Mouse (Mus musculus) megakaryocyte-erythroid progenitor cell, adult 5-6 weeks (primary cell): ENCODE measurements around the gene Galk1. TPM values are rescaled to one million over a fixed set of nuclear protein-coding genes. Genes with fewer than 3 reads are reported as not detected.
"Not testable (repeated sequence)": the region's sequence is repeated elsewhere in the genome, so short reads cannot be mapped to it uniquely, and the experiment has no call there.

Source experiments
- ATAC-seq: replicated peaks from 2 replicates; pipeline ENCODE4 v1.8.0; 2016; ENCODE audit warnings: mild to moderate bottlenecking, inconsistent platforms; ENCODE audit not compliant: severe bottlenecking, poor library complexity, low FRiP score, low TSS enrichment
- total RNA-seq, 2 experiments: library from RNA; stranded (forward) in 1 of 2; stranded (reverse) in 1 of 2; fragments of 200-1000, 215-1000 nt in 1 of 2; fragments of >200 nt in 1 of 2; fragmentation: Nextera tagmentation in 1 of 2; gene quantifications; 2 replicates each; pipeline ENCODE4 v1.2.3; 2014 to 2017

The Galk1 gene
- total RNA-seq, 2 experiments from 2014 or later = 29.7 to 31.7 TPM

GRCm38 (mm10) chr11:116034584-116034983 lies 22.1 kb upstream of the Galk1 start:
- no peak for ATAC-seq

- ATAC-seq = peak; percentile 15; the same call in 1 of the 2 replicates
Measured at GRCm38 (mm10) chr11:116030898-116031845, 18.7 kb upstream of the Galk1 start.

- peak; percentile 89 for ATAC-seq
Measured at GRCm38 (mm10) chr11:116030088-116030897, 17.8 kb upstream of the Galk1 start, which contains the start of gene Unk. Unk (plus strand) TSS chr11:116030322.

DNA sequence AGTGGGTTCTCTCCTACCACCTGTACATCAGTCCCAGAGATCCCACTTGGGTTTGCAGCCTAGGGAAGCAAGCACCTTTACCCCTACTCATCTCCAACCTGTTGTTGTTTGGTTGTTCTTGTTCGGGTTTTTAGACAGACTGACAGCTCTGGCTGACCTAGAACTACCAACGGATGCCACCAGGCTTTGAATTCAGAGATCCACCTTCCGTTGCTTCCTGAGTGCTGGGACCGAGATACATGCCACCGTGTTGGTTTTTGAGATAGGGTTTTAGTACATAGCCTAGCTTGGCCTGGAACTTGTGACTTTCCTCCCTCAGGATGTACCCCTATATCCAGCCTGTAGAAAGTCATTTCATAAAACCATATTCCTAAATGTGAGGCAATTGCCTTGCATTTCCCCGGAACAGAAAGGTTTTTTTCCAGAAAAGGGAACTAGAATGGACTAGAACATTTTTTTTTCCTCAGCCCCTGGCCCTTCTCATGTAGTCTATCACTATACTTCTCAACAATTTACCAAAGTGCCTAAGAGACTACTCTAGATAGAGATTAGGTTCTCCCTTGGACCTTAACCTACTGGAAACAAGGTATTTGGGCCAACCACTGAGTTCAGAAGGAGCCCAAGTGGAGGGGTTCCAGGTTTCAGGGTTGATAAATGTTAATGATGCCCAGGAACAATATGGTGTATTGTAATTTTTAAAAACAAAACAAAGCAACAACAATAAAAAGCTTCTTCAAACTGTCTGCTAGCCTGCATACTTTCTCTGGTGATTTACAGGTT lies 16.8 kb upstream of the Galk1 start:
- no peak for ATAC-seq

DNA sequence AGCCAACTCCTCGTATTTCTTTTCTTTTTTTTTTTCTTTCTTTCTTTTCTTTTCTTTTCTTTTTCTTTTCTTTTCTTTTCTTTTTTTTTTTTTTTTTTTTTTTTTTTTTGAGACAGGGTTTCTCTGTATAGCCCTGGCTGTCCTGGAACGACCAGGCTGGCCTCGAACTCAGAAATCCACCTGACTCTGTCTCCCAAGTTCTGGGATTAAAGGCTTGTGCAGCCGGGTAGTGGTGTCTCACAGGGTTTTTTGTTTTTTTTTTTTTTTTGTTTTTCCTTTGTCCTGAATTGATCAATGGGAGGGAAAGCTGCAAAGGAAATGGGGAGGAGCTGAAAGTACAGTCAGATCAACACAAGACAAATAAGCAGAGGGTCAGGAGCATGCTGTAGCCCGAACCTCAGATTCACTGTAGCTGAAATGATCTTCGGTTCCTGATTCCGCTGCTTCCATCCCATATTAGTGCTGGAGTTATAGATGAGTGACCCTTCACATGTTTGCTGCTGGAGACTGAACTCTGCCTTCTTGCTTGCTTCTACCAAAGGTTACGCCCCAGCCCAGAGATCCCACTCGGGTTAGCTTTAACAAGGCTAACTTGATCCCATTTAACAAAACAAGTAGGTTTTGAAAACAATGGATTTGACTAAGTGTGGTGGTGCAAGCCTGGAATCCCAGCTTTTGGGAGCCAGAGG lies 15.8 kb upstream of the Galk1 start:
- ATAC-seq = no peak

- no peak for ATAC-seq
Measured at GRCm38 (mm10) chr11:116027756-116028155, 15.2 kb upstream of the Galk1 start, which contains the start of gene H3f3b. H3f3b (minus strand) TSS chr11:116027962.

- ATAC-seq = no peak
Measured at GRCm38 (mm10) chr11:116025056-116025845, 12.7 kb upstream of the Galk1 start.

GRCm38 (mm10) chr11:116024356-116024808 lies 11.9 kb upstream of the Galk1 start:
- ATAC-seq = peak; percentile 87

- ATAC-seq = peak; percentile 35
Measured at GRCm38 (mm10) chr11:116023771-116024355, 11.3 kb upstream of the Galk1 start.

DNA sequence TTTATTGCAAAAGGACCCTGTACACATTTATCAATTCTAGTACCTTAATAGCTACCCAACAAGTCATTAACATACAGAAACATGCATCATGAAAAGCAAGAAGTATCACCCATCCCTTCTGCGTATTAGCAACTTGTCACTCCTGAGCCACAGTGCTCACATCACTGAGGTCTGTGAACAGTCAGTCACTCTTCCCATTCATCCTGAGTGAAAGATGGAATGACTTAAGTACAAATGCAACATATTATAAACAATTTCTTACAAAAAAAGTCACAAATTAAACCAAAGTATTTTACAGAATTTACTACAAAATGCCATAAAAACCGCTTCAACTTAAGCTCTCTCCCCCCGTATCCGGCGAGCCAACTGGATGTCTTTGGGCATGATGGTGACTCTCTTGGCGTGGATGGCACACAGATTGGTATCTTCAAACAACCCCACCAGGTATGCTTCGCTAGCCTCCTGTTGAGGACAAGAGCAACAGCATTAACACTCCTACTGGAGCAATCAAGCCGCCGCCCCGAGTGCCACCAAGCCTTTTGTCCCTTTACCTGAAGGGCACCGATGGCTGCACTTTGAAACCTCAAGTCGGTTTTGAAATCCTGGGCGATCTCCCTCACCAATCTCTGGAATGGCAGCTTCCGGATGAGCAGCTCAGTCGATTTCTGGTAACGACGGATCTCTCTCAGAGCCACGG lies 10.7 kb upstream of the Galk1 start:
- not testable (repeated sequence) for ATAC-seq

DNA sequence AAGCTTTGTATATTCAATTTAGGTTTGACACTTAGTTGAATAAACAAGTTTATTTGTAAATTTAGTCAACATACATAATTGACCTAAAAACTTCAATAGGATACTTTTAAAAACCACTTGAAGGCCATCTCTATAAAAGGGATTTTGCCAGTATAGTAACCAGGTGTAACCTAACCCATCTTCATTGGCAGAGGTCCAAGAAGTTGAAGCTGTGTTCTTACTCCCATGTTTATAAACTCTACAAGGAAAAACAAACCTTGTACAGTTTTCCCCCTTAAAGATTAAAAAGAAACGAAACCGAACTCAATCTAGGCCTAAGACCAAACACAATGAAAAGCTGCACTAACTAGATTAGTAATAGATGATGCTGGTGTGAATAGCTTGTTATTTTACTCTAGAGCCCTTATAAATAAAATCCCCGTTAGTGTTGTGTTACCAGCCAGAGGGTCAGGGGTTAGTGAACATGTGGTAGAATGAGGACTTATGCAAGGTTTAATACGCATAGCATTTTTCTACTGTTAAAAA lies 9.8 kb upstream of the Galk1 start:
- ATAC-seq = no peak

DNA sequence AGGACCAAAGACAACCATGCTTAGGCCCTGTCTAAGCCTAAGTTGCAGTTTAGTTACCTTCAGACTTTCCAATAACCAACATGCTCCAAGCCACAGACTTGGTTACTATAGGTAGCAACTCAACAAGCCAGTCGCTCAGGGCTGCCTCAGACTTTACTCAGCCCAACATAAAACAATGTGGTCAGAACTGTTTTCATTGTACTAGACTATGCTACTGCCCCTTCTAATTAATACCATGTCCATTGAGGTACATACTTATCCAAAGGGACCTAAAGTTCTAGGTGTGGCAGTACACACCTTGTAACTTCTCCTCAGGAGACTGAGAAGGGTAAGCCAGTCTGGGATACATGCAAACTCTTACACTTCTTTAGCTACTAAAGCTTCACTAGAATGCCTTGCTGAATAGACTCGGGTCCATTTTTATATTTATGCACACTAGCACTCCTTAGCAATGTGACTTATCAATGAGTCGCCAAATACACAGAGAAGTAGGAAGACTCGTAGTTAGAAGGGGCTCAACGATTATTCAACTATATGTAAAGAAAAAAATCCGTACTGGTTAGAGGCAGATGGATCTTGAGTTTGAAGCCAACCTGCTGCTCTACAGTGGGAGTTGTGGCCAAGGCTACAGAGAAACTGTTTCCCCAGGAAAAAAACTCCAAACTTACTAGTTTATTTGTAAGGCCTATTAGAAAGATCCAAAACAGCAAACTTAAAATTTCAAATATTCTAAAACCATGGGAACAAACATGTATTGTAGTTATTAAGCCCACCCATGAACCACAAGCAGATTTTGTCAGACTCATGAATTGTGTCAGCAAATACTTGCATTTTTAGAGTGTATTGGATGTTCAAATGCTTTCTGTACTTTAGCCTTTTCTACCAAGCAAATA lies 9.1 kb upstream of the Galk1 start:
- ATAC-seq = no peak

DNA sequence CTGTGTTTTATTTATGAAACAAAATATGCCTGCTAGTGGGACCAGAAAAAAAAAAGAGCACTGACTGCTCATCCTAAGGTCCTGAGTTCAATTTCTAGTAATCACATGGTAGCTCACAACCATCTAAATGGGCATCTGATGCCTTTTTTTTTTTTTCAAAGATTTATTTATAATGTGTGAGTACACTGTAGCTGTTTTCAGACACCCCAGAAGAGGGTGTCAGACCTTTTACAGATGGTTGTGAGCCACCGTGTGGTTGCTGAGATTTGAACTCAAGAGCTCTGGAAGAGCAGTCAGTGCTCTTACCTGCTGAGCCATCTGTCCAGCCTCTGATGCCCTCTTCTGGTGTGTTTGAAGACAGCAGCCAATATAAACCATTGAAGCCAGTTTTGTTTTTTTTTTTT lies 8.0 kb upstream of the Galk1 start:
- ATAC-seq = no peak

DNA sequence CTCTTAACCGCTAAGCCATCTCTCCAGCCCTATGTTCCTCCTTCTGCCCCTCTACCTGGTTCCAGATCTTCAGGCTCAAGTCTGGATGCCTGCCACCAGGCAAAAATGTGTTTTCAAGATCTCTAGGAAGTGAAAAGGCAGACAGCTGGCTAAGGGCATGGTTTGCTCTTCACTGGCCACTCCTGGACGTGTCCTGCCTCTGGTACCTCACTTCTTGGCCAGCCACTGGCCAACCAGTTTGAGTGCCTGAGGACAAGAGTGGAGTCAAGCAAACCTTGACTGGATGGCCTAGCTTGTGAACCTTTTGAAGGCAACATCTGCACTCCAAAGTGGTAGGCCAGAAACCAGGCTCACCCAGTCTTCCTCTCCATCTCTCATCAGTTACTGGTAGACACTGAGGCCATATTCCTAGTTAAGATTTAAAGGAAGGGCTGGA lies 7.5 kb upstream of the Galk1 start:
- no peak for ATAC-seq

DNA sequence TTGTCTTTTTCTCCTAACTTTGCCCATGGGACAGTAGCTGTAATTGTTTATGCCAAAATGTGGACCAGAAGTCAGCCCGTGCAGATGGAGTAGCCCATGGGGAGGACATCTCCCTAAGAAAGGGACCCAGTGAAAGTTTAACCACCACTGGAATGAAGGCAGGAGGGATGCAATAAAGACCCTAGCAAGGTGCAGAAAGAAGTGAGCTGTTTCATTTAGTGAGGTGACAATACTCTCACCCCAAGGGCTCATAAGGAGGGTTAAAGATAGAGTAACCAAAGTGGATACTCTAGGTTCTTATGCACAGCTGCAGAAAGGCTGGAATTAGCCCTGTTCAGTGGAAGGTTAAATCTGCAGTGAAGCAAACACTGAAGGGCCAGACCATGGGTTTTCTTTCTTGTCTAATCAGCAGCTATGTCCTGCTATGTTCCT lies 6.9 kb upstream of the Galk1 start:
- ATAC-seq = no peak

GRCm38 (mm10) chr11:116018867-116019266 lies 6.3 kb upstream of the Galk1 start:
- ATAC-seq = not testable (repeated sequence)
